Mouse (Mus musculus) liver, adult (tissue): ENCODE measurements around the gene Tcf15.

ENCODE experiments used
- GATA4 ChIP-seq: IDR thresholded peaks from 2 replicates; pipeline ENCODE4 v1.6.1; 2014; ENCODE audit warnings: mild to moderate bottlenecking, low read length; ENCODE audit not compliant: insufficient replicate concordance

The Tcf15 gene

GRCm38 (mm10) chr2:152180323-152180722, 37.0 kb downstream of the Tcf15 start:
- TF ChIP-seq GATA4 = no peak

- no peak for TF ChIP-seq GATA4
Measured at GRCm38 (mm10) chr2:152187132-152187531, 43.8 kb downstream of the Tcf15 start.

GRCm38 (mm10) chr2:152189213-152189612, 45.9 kb downstream of the Tcf15 start:
- TF ChIP-seq GATA4 = no peak

- no peak for TF ChIP-seq GATA4
Measured at GRCm38 (mm10) chr2:152189640-152190039, 46.3 kb downstream of the Tcf15 start.

- no peak for TF ChIP-seq GATA4
Measured at GRCm38 (mm10) chr2:152190161-152190560, 46.8 kb downstream of the Tcf15 start.

GRCm38 (mm10) chr2:152192591-152193345, 49.4 kb downstream of the Tcf15 start:
- no peak for TF ChIP-seq GATA4

GRCm38 (mm10) chr2:152193346-152193710, 50.0 kb downstream of the Tcf15 start:
- TF ChIP-seq GATA4 = no peak

- TF ChIP-seq GATA4 = no peak
Measured at GRCm38 (mm10) chr2:152194586-152194985, 51.2 kb downstream of the Tcf15 start.

GRCm38 (mm10) chr2:152196896-152197295, 53.5 kb downstream of the Tcf15 start:
- TF ChIP-seq GATA4 = no peak

GRCm38 (mm10) chr2:152197301-152197712, 53.9 kb downstream of the Tcf15 start:
- TF ChIP-seq GATA4 = no peak
